Mouse (Mus musculus): ENCODE data around the gene Olfr1089.

The Olfr1089 gene

GRCm38 (mm10) chr2:86733601-86734000, at the start of gene Olfr1089:
TSS of gene Olfr1089 (minus strand) at chr2:86733701.
- DNase-seq, result no peak

- no peak for DNase-seq
Measured at GRCm38 (mm10) chr2:86782179-86782578, 48.7 kb upstream of the Olfr1089 start, which contains the start of gene Olfr1093. TSS of gene Olfr1093 (plus strand) at chr2:86782479.

GRCm38 (mm10) chr2:86761050-86761449, 27.5 kb upstream of the Olfr1089 start:
- no peak for DNase-seq

- DNase-seq, result no peak
Measured at GRCm38 (mm10) chr2:86758893-86759292, 25.4 kb upstream of the Olfr1089 start, which contains the start of gene Olfr1090. TSS of gene Olfr1090 (minus strand) at chr2:86758993.

- no peak for DNase-seq
Measured at GRCm38 (mm10) chr2:86698295-86698694, 35.2 kb downstream of the Olfr1089 start, which contains the start of gene Olfr1087. TSS of gene Olfr1087 (minus strand) at chr2:86698395.
